Comparison of ENCODE assay signal across 15 mouse cellular contexts in genomic region chr1:92170616-92171235, GRCm38 (mm10). TPM values are rescaled to one million over a fixed set of nuclear protein-coding genes. Genes with fewer than 3 reads are reported as not detected.
DNase-seq lines count a peak whose midpoint lies in the region; ATAC-seq and TF ChIP-seq lines count a peak whose summit lies in the region.
"Had no signal": no experiment of that assay in that cellular context is flagged by ENCODE, and none has a peak within 500 bp of the region (broad histone marks: within the 10 kb centered on the region; RNA-seq: fewer than 3 reads in every experiment).

No protein-coding gene starts in this region.

- H3K36me3 ChIP-seq in limb, embryonic 10.5 days: peaks cover 4% of the 10 kb centered on the region; the same call in 1 of the 2 replicates
- H3K36me3 ChIP-seq in liver, embryonic 11.5 days (ENCODE audit: control insufficient read depth, insufficient read depth, low read length): no peaks in the 10 kb centered on the region
- H3K36me3 ChIP-seq in heart, embryonic 11.5 days (ENCODE audit: control insufficient read depth, insufficient read depth, low read length): no peaks in the 10 kb centered on the region
- H3K36me3 ChIP-seq: embryonic facial prominence, embryonic 12.5 days; liver, embryonic 13.5 days; midbrain, embryonic 12.5 days had no signal

- no peaks in the 10 kb centered on the region for H3K9me3 ChIP-seq in limb, embryonic 10.5 days (replicated peaks)
- no peaks in the 10 kb centered on the region for H3K9me3 ChIP-seq in liver, embryonic 11.5 days (ENCODE audit: control insufficient read depth, low read length)
- H3K9me3 ChIP-seq in heart, embryonic 11.5 days (replicated peaks; ENCODE audit: control insufficient read depth, low read length): no peaks in the 10 kb centered on the region
- H3K9me3 ChIP-seq: embryonic facial prominence, embryonic 12.5 days; G1E; liver, embryonic 13.5 days; midbrain, embryonic 12.5 days had no signal

- H3K4me1 ChIP-seq in cerebellum, adult 2 months (ENCODE audit: control insufficient read depth, insufficient read depth, low read length): peaks cover 59% of the 10 kb centered on the region
- H3K4me1 ChIP-seq in limb, embryonic 10.5 days: peaks cover 35% of the 10 kb centered on the region
- 0 out of 2 replicates have a peak, but pooled peaks cover 2% of the 10 kb centered on the region for H3K4me1 ChIP-seq in liver, embryonic 11.5 days (replicated peaks; ENCODE audit: control insufficient read depth, insufficient read depth, low read length)
- H3K4me1 ChIP-seq in heart, embryonic 11.5 days (ENCODE audit: control insufficient read depth, insufficient read depth, low read length): peaks cover 29% of the 10 kb centered on the region

- DNase-seq in layer of hippocampus, adult 18-20 months (ENCODE audit: low spot score in 2 of 2): peak; percentile 44 to 64
- no peak for DNase-seq in layer of hippocampus, postnatal 10 days (ENCODE audit: low spot score in 2 of 2)
- DNase-seq in cerebellum, adult 2 months: peak; percentile 67 to 79
- peak; percentile 45 to 54 for DNase-seq in layer of hippocampus, adult 8-10 months (ENCODE audit: low spot score in 2 of 2)
- DNase-seq in limb, embryonic 10.5 days (ENCODE audit: low spot score): no peak
- DNase-seq in ovary, postnatal 10 days (ENCODE audit: low spot score): no peak
- no peak for DNase-seq in liver, embryonic 11.5 days (ENCODE audit: low spot score)
- DNase-seq: adrenal gland, postnatal 14 days; kidney, adult 8-10 months; liver, embryonic 13.5 days; lung, postnatal 36 days had no signal

- ATAC-seq in liver, embryonic 11.5 days (replicated peaks; ENCODE audit: low FRiP score): no peak
- no peak for ATAC-seq in heart, embryonic 11.5 days (replicated peaks; ENCODE audit: insufficient number of reproducible peaks, low FRiP score, low TSS enrichment)

- no peak for TF ChIP-seq CTCF in cerebellum, adult 2 months (IDR thresholded peaks at IDR 0.05; ENCODE audit: borderline replicate concordance, insufficient read depth, low read depth, low read length)

- no peaks in the 10 kb centered on the region for H3K27me3 ChIP-seq in cerebellum, adult 2 months (ENCODE audit: control insufficient read depth, insufficient read depth, low read length)
- H3K27me3 ChIP-seq in limb, embryonic 10.5 days (ENCODE audit: low read depth, poor library complexity, severe bottlenecking): no peaks in the 10 kb centered on the region
- H3K27me3 ChIP-seq in liver, embryonic 11.5 days (replicated peaks; ENCODE audit: control insufficient read depth, insufficient read depth, low read length): no peaks in the 10 kb centered on the region
- no peaks in the 10 kb centered on the region for H3K27me3 ChIP-seq in heart, embryonic 11.5 days (ENCODE audit: control insufficient read depth, insufficient read depth, low read length)
- H3K27me3 ChIP-seq: embryonic facial prominence, embryonic 12.5 days; liver, embryonic 13.5 days; midbrain, embryonic 12.5 days had no signal

- peak overlapping the region; percentile 27 for H3K27ac ChIP-seq in cerebellum, adult 2 months (ENCODE audit: insufficient read depth, low read length)
- H3K27ac ChIP-seq in limb, embryonic 10.5 days: 0 out of 2 replicates have a peak overlapping the region, but pooled peaks have one; percentile 32
- no peak overlapping the region for H3K27ac ChIP-seq in liver, embryonic 11.5 days (ENCODE audit: low read depth, low read length)
- H3K27ac ChIP-seq in heart, embryonic 11.5 days (ENCODE audit: low read depth, low read length): no peak overlapping the region
- H3K27ac ChIP-seq: embryonic facial prominence, embryonic 12.5 days; liver, embryonic 13.5 days; midbrain, embryonic 12.5 days had no signal

- H3K4me2 ChIP-seq in liver, embryonic 11.5 days: no peak overlapping the region
- H3K4me2 ChIP-seq in heart, embryonic 11.5 days: no peak overlapping the region
- H3K4me2 ChIP-seq: embryonic facial prominence, embryonic 12.5 days; liver, embryonic 13.5 days; midbrain, embryonic 12.5 days had no signal

- no peak for TF ChIP-seq POLR2A in cerebellum, adult 2 months (IDR thresholded peaks at IDR 0.05; ENCODE audit: borderline replicate concordance, insufficient read depth, low read length)

- no peak overlapping the region for H3K4me3 ChIP-seq in cerebellum, adult 2 months (replicated peaks; ENCODE audit: insufficient read depth, low read depth, low read length)
- no peak overlapping the region for H3K4me3 ChIP-seq in limb, embryonic 10.5 days
- no peak overlapping the region for H3K4me3 ChIP-seq in liver, embryonic 11.5 days (ENCODE audit: low read depth, low read length)
- H3K4me3 ChIP-seq in heart, embryonic 11.5 days (ENCODE audit: low read depth, low read length): no peak overlapping the region
- H3K4me3 ChIP-seq: embryonic facial prominence, embryonic 12.5 days; liver, embryonic 13.5 days; midbrain, embryonic 12.5 days had no signal

- H3K9ac ChIP-seq in liver, embryonic 11.5 days (ENCODE audit: low read depth, low read length): no peak overlapping the region
- no peak overlapping the region for H3K9ac ChIP-seq in heart, embryonic 11.5 days (ENCODE audit: low read depth, low read length)
- H3K9ac ChIP-seq: embryonic facial prominence, embryonic 12.5 days; liver, embryonic 13.5 days; midbrain, embryonic 12.5 days had no signal

- 11% methylated on average over 5 of the region's 5 CpGs for WGBS in cerebellum, adult 2 months
- 91% methylated on average over 5 of the region's 5 CpGs for WGBS in limb, embryonic 10.5 days
- whole genome bisulfite sequencing in liver, embryonic 11.5 days: 83% methylated on average over 5 of the region's 5 CpGs
- 81% methylated on average over 5 of the region's 5 CpGs for WGBS in heart, embryonic 11.5 days (ENCODE audit: insufficient replicate concordance)

RNA-seq across cellular contexts. Expression of gene Hdac4, which starts 24.8 kb away (rescaled TPM):
- total RNA-seq in layer of hippocampus, adult 18-20 months (2021): 100 to 1,000 TPM; 110 to 113 TPM
- total RNA-seq in layer of hippocampus, postnatal 10 days (2021): 10 to 100 TPM; 82.4 to 96.9 TPM
- polyA plus RNA-seq in cerebellum, adult 2 months (2012; rRNA removed): 24.7 and 27.7 TPM in 2 replicates
- 100 to 1,000 TPM in 2 of 4 experiments, 10 to 100 TPM in 2; 79.8 to 118 (median 98.2) TPM for total RNA-seq in layer of hippocampus, adult 8-10 months (2022)
- polyA plus RNA-seq in limb, embryonic 10.5 days (2016; fragmentation: Nextera tagmentation; extraction: Ambion mirVana): 16.3 and 20.7 TPM in 2 replicates
- polyA plus RNA-seq in liver, embryonic 11.5 days (2014; fragmentation: Nextera tagmentation; extraction: Ambion mirVana): 11.7 and 12.0 TPM in 2 replicates
- 11.4 and 12.5 TPM in 2 replicates for polyA plus RNA-seq in heart, embryonic 11.5 days (2014; fragmentation: Nextera tagmentation; extraction: Ambion mirVana)

Comparison
In these comparisons a context has a peak if more than half of its experiments do, and no peak if none do; other contexts are left out.
1. DNase-seq: peak in layer of hippocampus, adult 18-20 months (2 of 2), cerebellum, adult 2 months (2 of 2) and layer of hippocampus, adult 8-10 months (2 of 2); none in layer of hippocampus, postnatal 10 days (0 of 2), limb, embryonic 10.5 days (single experiment), ovary, postnatal 10 days (single experiment) and liver, embryonic 11.5 days (single experiment).
2. H3K27ac ChIP-seq: peak in cerebellum, adult 2 months (single experiment) and limb, embryonic 10.5 days (single experiment); none in liver, embryonic 11.5 days (single experiment) and heart, embryonic 11.5 days (single experiment).